Mouse (Mus musculus) Muller cell, postnatal 12 days (primary cell): ENCODE results near the gene Gm29564.
"Not testable (repeated sequence)": the region's sequence is repeated elsewhere in the genome, so short reads cannot be mapped to it uniquely, and the experiment has no call there.

Experiments
- DNase-seq: peaks from one replicate; pipeline ENCODE4 v3.0.0-alpha.2; 2015; ENCODE audit errors: inconsistent ontology term

Gm29564 gene

DNA sequence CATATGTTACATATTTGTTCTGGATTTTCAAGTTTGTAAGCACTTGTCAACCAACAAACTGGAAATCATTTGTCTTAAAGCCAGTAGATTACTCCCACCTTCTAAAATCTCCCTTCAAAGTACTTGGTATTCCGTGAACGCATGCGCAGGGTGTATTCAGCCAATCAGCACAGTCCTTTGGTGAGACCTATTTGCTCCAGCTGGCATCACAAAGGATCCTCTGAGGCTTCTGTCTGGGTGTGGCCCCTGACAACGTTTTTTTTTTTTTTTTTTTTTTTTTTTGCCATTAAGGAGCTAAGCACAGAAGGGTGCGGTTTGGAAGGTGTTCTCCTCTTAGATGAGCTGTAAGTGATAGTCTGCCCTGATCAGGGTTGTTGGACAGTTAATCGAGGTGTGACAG is at the start of gene Gm29564:
Gene Gm29564 (plus strand): TSS at position 301 of the 400 bp plus-strand sequence.
- not testable (repeated sequence) for DNase-seq
